Comparison of ENCODE assay signal across 8 mouse cellular contexts in genomic region chr14:44977278-44977677, GRCm38 (mm10). TPM values are rescaled to one million over a fixed set of nuclear protein-coding genes. Genes with fewer than 3 reads are reported as not detected.
DNase-seq lines count a peak whose midpoint lies in the region; ATAC-seq and TF ChIP-seq lines count a peak whose summit lies in the region.
"Not testable (repeated sequence)": the region's sequence is repeated elsewhere in the genome, so short reads cannot be mapped to it uniquely, and the experiment has no call there.

No protein-coding gene starts in this region.

- H3K4me2 ChIP-seq in intestine, postnatal 0 days (replicated peaks; ENCODE audit: low read depth) = not testable (repeated sequence)

- H3K9ac ChIP-seq in intestine, postnatal 0 days (ENCODE audit: low read depth, low read length) = not testable (repeated sequence)

- intact Hi-C loops in left cerebral cortex, adult 2 months (cut with DNase I) = not testable (repeated sequence)

- not testable (repeated sequence) for H3K36me3 ChIP-seq in intestine, postnatal 0 days (ENCODE audit: control insufficient read depth, insufficient read depth)

- DNase-seq in T-cell, adult 2 months (ENCODE audit: low spot score) = peak; percentile 58
- peak; percentile 58 for DNase-seq in gastrocnemius, postnatal 10 days
- peak; percentile 70 to 83 for DNase-seq in left cerebral cortex, adult 2 months (ENCODE audit: extremely low spot score in 1 of 2, low spot score in 2 of 2)
- DNase-seq in right cerebral cortex, adult 18-20 months = peak; percentile 69
- peak; percentile 62 for DNase-seq in urinary bladder, postnatal 14 days (ENCODE audit: low spot score)

- WGBS in intestine, postnatal 0 days = 11% methylated on average over 4 of the region's 4 CpGs

- not testable (repeated sequence) for H3K4me1 ChIP-seq in cortical plate, adult 2 months (ENCODE audit: control insufficient read depth, insufficient read depth, low read length); intestine, postnatal 0 days (replicated peaks; ENCODE audit: control insufficient read depth, insufficient read depth, low read length)

- ATAC-seq in intestine, postnatal 0 days = peak; percentile 19; the same call in 1 of the 2 replicates
- ATAC-seq in megakaryocyte progenitor cell, adult 5-6 weeks (replicated peaks; ENCODE audit: poor library complexity) = peak; percentile 82

- H3K9me3 ChIP-seq in intestine, postnatal 0 days (ENCODE audit: control insufficient read depth) = not testable (repeated sequence)

- not testable (repeated sequence) for TF ChIP-seq POLR2A in cortical plate, adult 2 months (IDR thresholded peaks at IDR 0.05; ENCODE audit: extremely low read depth, insufficient read depth, low read length)

- TF ChIP-seq CTCF in cortical plate, adult 2 months (IDR thresholded peaks at IDR 0.05; ENCODE audit: extremely low read depth, insufficient read depth, low read length) = peak; percentile 49
- TF ChIP-seq CTCF in intestine, postnatal 0 days (IDR thresholded peaks at IDR 0.05; ENCODE audit: low read depth) = peak; percentile 73
- peak; percentile 67 for TF ChIP-seq CTCF in left cerebral cortex, adult 2 months (IDR thresholded peaks at IDR 0.05)

- H3K4me3 ChIP-seq in cortical plate, adult 2 months (ENCODE audit: insufficient read depth, low read length); intestine, postnatal 0 days (ENCODE audit: low read depth, low read length); left cerebral cortex, adult 2 months: not testable (repeated sequence)

- not testable (repeated sequence) for H3K27me3 ChIP-seq in intestine, postnatal 0 days (replicated peaks; ENCODE audit: control insufficient read depth, insufficient read depth, low read length)

- not testable (repeated sequence) for H3K27ac ChIP-seq in cortical plate, adult 2 months (ENCODE audit: insufficient read depth, low read length); intestine, postnatal 0 days (ENCODE audit: low read depth, low read length); left cerebral cortex, adult 2 months

RNA-seq across cellular contexts. Expression of gene Ptger2, which starts 10.7 kb away (rescaled TPM):
- 0.28 and 0.31 TPM in 2 replicates for polyA plus RNA-seq in cortical plate, adult 2 months (2012; rRNA removed)
- under 1 TPM; 0.16 to 0.23 TPM for total RNA-seq in gastrocnemius, postnatal 10 days (2021)
- polyA plus RNA-seq in intestine, postnatal 0 days (2015; fragmentation: Nextera tagmentation; extraction: Ambion mirVana) = 1.5 and 1.6 TPM in 2 replicates
- under 1 TPM; 0.19 to 0.45 TPM for total RNA-seq in left cerebral cortex, adult 2 months (2021)
- total RNA-seq in megakaryocyte progenitor cell, adult 5-6 weeks (2015) = 4.6 and 6.1 TPM in 2 replicates
- total RNA-seq in megakaryocyte progenitor cell, adult 5-6 weeks (2017) = 2.1 and 3.5 TPM in 2 replicates
